Mouse (Mus musculus) hindbrain, postnatal 0 days (tissue): ENCODE measurements around the gene Ajap1. TPM values are rescaled to one million over a fixed set of nuclear protein-coding genes. Genes with fewer than 3 reads are reported as not detected.

ENCODE experiments used
- ATAC-seq: fragments of 200-750 bp; cut with Nextera tagmentation; 2 replicates; pipeline ENCODE4 v1.8.0; 2017; ENCODE audit warnings: mild to moderate bottlenecking, moderate TSS enrichment, moderate library complexity
- DNase-seq: peaks from one replicate; pipeline ENCODE4 v3.0.0-alpha.2; 2015; ENCODE audit warnings: low spot score
- H3K27ac ChIP-seq: fragments of 300-500 bp; sonication (generic); 2 replicates; pipeline ENCODE4 v1.5.1; 2014; ENCODE audit warnings: mild to moderate bottlenecking
- H3K27me3 ChIP-seq: fragments of 300-500 bp; sonication (generic); 2 replicates; pipeline ENCODE4 v1.6.1; 2014; ENCODE audit warnings: low read length, mixed read lengths; ENCODE audit not compliant: insufficient read depth
- H3K36me3 ChIP-seq: fragments of 300-500 bp; sonication (generic); 2 replicates; pipeline ENCODE4 v1.6.1; 2014; ENCODE audit warnings: low read length, mixed read lengths; ENCODE audit not compliant: insufficient read depth
- H3K4me1 ChIP-seq: fragments of 300-500 bp; sonication (generic); 2 replicates; pipeline ENCODE4 v1.6.1; 2014; ENCODE audit warnings: antibody characterized with exemption, low read length, mixed read lengths; ENCODE audit not compliant: insufficient read depth
- H3K4me2 ChIP-seq: fragments of 300-500 bp; sonication (generic); 2 replicates; pipeline ENCODE4 v1.6.1; 2014; ENCODE audit warnings: low read depth, mild to moderate bottlenecking, low read length, moderate library complexity, mixed read lengths
- H3K4me3 ChIP-seq: fragments of 300-500 bp; sonication (generic); 2 replicates; pipeline ENCODE4 v1.5.1; 2014; ENCODE audit warnings: low read length
- H3K9ac ChIP-seq: fragments of 300-500 bp; sonication (generic); replicated peaks from 2 replicates; pipeline ENCODE4 v1.6.1; 2014; ENCODE audit warnings: mild to moderate bottlenecking, low read length, moderate library complexity, mixed read lengths
- H3K9me3 ChIP-seq: fragments of 300-500 bp; sonication (generic); 2 replicates; pipeline ENCODE4 v1.6.1; 2016; ENCODE audit warnings: low read length, mixed read lengths
- CTCF ChIP-seq: IDR thresholded peaks from 2 replicates; pipeline ENCODE4 v1.5.1; 2016; ENCODE audit warnings: antibody characterized with exemption, control low read depth, low read depth
- WGBS: fragments of 180-500 bp; shearing (Covaris S2); extraction: QIAGEN DNeasy Blood & Tissue Kit; methylation state at CpG from one replicate; pipeline ENCODE4 v1.1.7; 2014; 5-methylcytosine and 5-hydroxymethylcytosine counted together
- polyA plus RNA-seq: library from polyadenylated mRNA; unstranded; fragments of >200 nt; fragmentation: Nextera tagmentation; extraction: Ambion mirVana; gene quantifications from 2 replicates; pipeline ENCODE4 v1.2.1, GENCODE M21; 2015
- total RNA-seq: library from RNA; depleted of rRNA; stranded (reverse); fragments of >200 nt; gene quantifications from 2 replicates; pipeline ENCODE4 v1.2.3, GENCODE M21; 2014

Gene Ajap1
- total and polyA plus RNA-seq, 2 experiments from 2014 or later: 32.2 to 81.0 TPM

- ATAC-seq (no peak), DNase-seq (no peak)
- H3K9me3 ChIP-seq: no peaks in the 10 kb centered on the region
- H3K4me1 ChIP-seq: peaks cover 5% of the 10 kb centered on the region
- WGBS: 56% methylated on average over 9 of the region's 9 CpGs
- no peaks in the 10 kb centered on the region for H3K36me3 ChIP-seq
- H3K9ac ChIP-seq: no peak overlapping the region
- H3K27ac ChIP-seq: no peak overlapping the region
- TF ChIP-seq CTCF: no peak
- H3K4me2 ChIP-seq: no peak overlapping the region
- no peaks in the 10 kb centered on the region for H3K27me3 ChIP-seq
- H3K4me3 ChIP-seq: no peak overlapping the region
Measured at GRCm38 (mm10) chr4:153416111-153416510, 66.5 kb downstream of the Ajap1 start.

- no peak overlapping the region for H3K9ac ChIP-seq
- H3K4me3 ChIP-seq: no peak overlapping the region
- no peaks in the 10 kb centered on the region for H3K36me3 ChIP-seq
- ATAC-seq (peak; percentile 29; the same call in 1 of the 2 replicates), DNase-seq (no peak)
- no peaks in the 10 kb centered on the region for H3K9me3 ChIP-seq
- H3K27ac ChIP-seq: 0 out of 2 replicates have a peak overlapping the region, but pooled peaks have one; percentile 36
- H3K4me2 ChIP-seq: no peak overlapping the region
- no peaks in the 10 kb centered on the region for H3K4me1 ChIP-seq
- 62% methylated on average over 8 of the region's 8 CpGs for WGBS
- no peaks in the 10 kb centered on the region for H3K27me3 ChIP-seq
- TF ChIP-seq CTCF: no peak
Measured at GRCm38 (mm10) chr4:153398421-153398820, 84.2 kb downstream of the Ajap1 start.

- Histone ChIP-seq H3K9me3 (no peaks in the 10 kb centered on the region), H3K4me1 (no peaks in the 10 kb centered on the region), H3K4me3 (no peak overlapping the region), H3K27me3 (no peaks in the 10 kb centered on the region), H3K9ac (no peak overlapping the region), H3K36me3 (no peaks in the 10 kb centered on the region), H3K27ac (no peak overlapping the region), H3K4me2 (no peak overlapping the region)
- DNase-seq (peak; percentile 28), ATAC-seq (no peak)
- TF ChIP-seq CTCF: no peak
- 67% methylated on average over 12 of the region's 12 CpGs for whole genome bisulfite sequencing
Measured at GRCm38 (mm10) chr4:153387478-153387877, 95.1 kb downstream of the Ajap1 start.

GRCm38 (mm10) chr4:153381433-153381832, 101.2 kb downstream of the Ajap1 start:
- no peak for ATAC-seq
- no peak overlapping the region for H3K4me3 ChIP-seq
- WGBS: 43% methylated on average over 7 of the region's 7 CpGs
- no peak overlapping the region for H3K27ac ChIP-seq
- H3K9me3 ChIP-seq: no peaks in the 10 kb centered on the region
- no peak for TF ChIP-seq CTCF
- no peak overlapping the region for H3K9ac ChIP-seq
- H3K4me1 ChIP-seq: no peaks in the 10 kb centered on the region
- no peaks in the 10 kb centered on the region for H3K27me3 ChIP-seq
- no peak overlapping the region for H3K4me2 ChIP-seq
- no peaks in the 10 kb centered on the region for H3K36me3 ChIP-seq
- DNase-seq: no peak

- no peak for ATAC-seq
- no peak for TF ChIP-seq CTCF
- 55% methylated on average over 10 of the region's 10 CpGs for WGBS
Measured at GRCm38 (mm10) chr4:153380885-153381284, 101.7 kb downstream of the Ajap1 start.

GRCm38 (mm10) chr4:153377981-153378380, 104.6 kb downstream of the Ajap1 start:
- Histone ChIP-seq H3K27me3 (no peaks in the 10 kb centered on the region), H3K36me3 (no peaks in the 10 kb centered on the region), H3K9ac (no peak overlapping the region), H3K4me3 (no peak overlapping the region), H3K4me2 (no peak overlapping the region), H3K4me1 (no peaks in the 10 kb centered on the region), H3K27ac (no peak overlapping the region), H3K9me3 (no peaks in the 10 kb centered on the region)
- ATAC-seq: peak; percentile 28; the same call in 1 of the 2 replicates
- TF ChIP-seq CTCF: peak; percentile 70
- DNase-seq: peak; percentile 76
- WGBS: 27% methylated on average over 6 of the region's 6 CpGs

More at GRCm38 (mm10) chr4:153380885-153381284, 101.7 kb downstream of the Ajap1 start:
- Histone ChIP-seq H3K27me3 (no peaks in the 10 kb centered on the region), H3K27ac (no peak overlapping the region), H3K4me2 (no peak overlapping the region), H3K4me3 (no peak overlapping the region), H3K36me3 (no peaks in the 10 kb centered on the region), H3K4me1 (no peaks in the 10 kb centered on the region), H3K9ac (no peak overlapping the region), H3K9me3 (no peaks in the 10 kb centered on the region)
- peak; percentile 75 for DNase-seq

GRCm38 (mm10) chr4:153374233-153374632, 108.4 kb downstream of the Ajap1 start:
- no peak for TF ChIP-seq CTCF
- Histone ChIP-seq H3K4me2 (no peak overlapping the region), H3K9ac (no peak overlapping the region), H3K9me3 (no peaks in the 10 kb centered on the region), H3K4me1 (no peaks in the 10 kb centered on the region), H3K36me3 (no peaks in the 10 kb centered on the region), H3K4me3 (no peak overlapping the region), H3K27me3 (no peaks in the 10 kb centered on the region), H3K27ac (no peak overlapping the region)
- DNase-seq: no peak
- WGBS: 59% methylated on average over 6 of the region's 6 CpGs
- no peak for ATAC-seq
